Comparison of ENCODE assay signal across 24 mouse cellular contexts in genomic region chr4:15420628-15421027, GRCm38 (mm10).
DNase-seq lines count a peak whose midpoint lies in the region; ATAC-seq lines count a peak whose summit lies in the region.
"Had no signal": no experiment of that assay in that cellular context is flagged by ENCODE, and none has a peak within 500 bp of the region (broad histone marks: within the 10 kb centered on the region; RNA-seq: fewer than 3 reads in every experiment).

No protein-coding gene starts in this region.

- H3K4me1 ChIP-seq in hindbrain, embryonic 11.5 days (replicated peaks; ENCODE audit: control insufficient read depth, insufficient read depth, low read length): no peaks in the 10 kb centered on the region
- no peaks in the 10 kb centered on the region for H3K4me1 ChIP-seq in hindbrain, embryonic 10.5 days (replicated peaks)
- H3K4me1 ChIP-seq in midbrain, embryonic 14.5 days (ENCODE audit: control insufficient read depth, insufficient read depth, low read length): no peaks in the 10 kb centered on the region
- no peaks in the 10 kb centered on the region for H3K4me1 ChIP-seq in midbrain, embryonic 15.5 days
- H3K4me1 ChIP-seq: embryonic facial prominence, embryonic 15.5 days; heart, embryonic 10.5 days; kidney, embryonic 15.5 days; limb, embryonic 13.5 days; liver, embryonic 12.5 days; midbrain, embryonic 12.5 days; neural tube, embryonic 13.5 days had no signal

- no peak overlapping the region for H3K4me3 ChIP-seq in hindbrain, embryonic 11.5 days (ENCODE audit: low read depth, low read length)
- no peak overlapping the region for H3K4me3 ChIP-seq in hindbrain, embryonic 10.5 days
- H3K4me3 ChIP-seq in midbrain, embryonic 14.5 days (replicated peaks; ENCODE audit: low read depth, low read length): no peak overlapping the region
- H3K4me3 ChIP-seq in midbrain, embryonic 15.5 days: no peak overlapping the region
- H3K4me3 ChIP-seq: embryonic facial prominence, embryonic 15.5 days; heart, embryonic 10.5 days; kidney, embryonic 15.5 days; limb, embryonic 13.5 days; liver, embryonic 12.5 days; midbrain, embryonic 12.5 days; myocyte; neural tube, embryonic 13.5 days had no signal

- 71% methylated on average over 1 of the region's 1 CpGs for WGBS in hindbrain, embryonic 11.5 days
- WGBS in hindbrain, embryonic 10.5 days: 66% methylated on average over 1 of the region's 1 CpGs
- 62% methylated on average over 1 of the region's 1 CpGs for WGBS in midbrain, embryonic 14.5 days
- 53% methylated on average over 1 of the region's 1 CpGs for WGBS in midbrain, embryonic 15.5 days

- H3K9ac ChIP-seq in hindbrain, embryonic 11.5 days (ENCODE audit: low read depth, low read length): no peak overlapping the region
- no peak overlapping the region for H3K9ac ChIP-seq in midbrain, embryonic 14.5 days (replicated peaks; ENCODE audit: low read length)
- H3K9ac ChIP-seq in midbrain, embryonic 15.5 days: no peak overlapping the region
- H3K9ac ChIP-seq: embryonic facial prominence, embryonic 15.5 days; kidney, embryonic 15.5 days; limb, embryonic 13.5 days; liver, embryonic 12.5 days; midbrain, embryonic 12.5 days; neural tube, embryonic 13.5 days had no signal

- no peaks in the 10 kb centered on the region for H3K36me3 ChIP-seq in hindbrain, embryonic 11.5 days (ENCODE audit: control insufficient read depth, insufficient read depth, low read length)
- H3K36me3 ChIP-seq in hindbrain, embryonic 10.5 days: no peaks in the 10 kb centered on the region
- no peaks in the 10 kb centered on the region for H3K36me3 ChIP-seq in midbrain, embryonic 14.5 days (ENCODE audit: control insufficient read depth, insufficient read depth, low read length)
- no peaks in the 10 kb centered on the region for H3K36me3 ChIP-seq in midbrain, embryonic 15.5 days (replicated peaks)
- H3K36me3 ChIP-seq: embryonic facial prominence, embryonic 15.5 days; heart, embryonic 10.5 days; kidney, embryonic 15.5 days; limb, embryonic 13.5 days; liver, embryonic 12.5 days; midbrain, embryonic 12.5 days; neural tube, embryonic 13.5 days had no signal

- H3K27me3 ChIP-seq in hindbrain, embryonic 11.5 days (ENCODE audit: control insufficient read depth, insufficient read depth, low read length): no peaks in the 10 kb centered on the region
- no peaks in the 10 kb centered on the region for H3K27me3 ChIP-seq in hindbrain, embryonic 10.5 days (ENCODE audit: insufficient read depth, poor library complexity, severe bottlenecking)
- no peaks in the 10 kb centered on the region for H3K27me3 ChIP-seq in midbrain, embryonic 14.5 days (ENCODE audit: control insufficient read depth, insufficient read depth, low read length)
- no peaks in the 10 kb centered on the region for H3K27me3 ChIP-seq in midbrain, embryonic 15.5 days (replicated peaks)
- H3K27me3 ChIP-seq: embryonic facial prominence, embryonic 15.5 days; kidney, embryonic 15.5 days; limb, embryonic 13.5 days; liver, embryonic 12.5 days; midbrain, embryonic 12.5 days; neural tube, embryonic 13.5 days had no signal

- H3K4me2 ChIP-seq in hindbrain, embryonic 11.5 days (replicated peaks; ENCODE audit: low read depth, low read length): no peak overlapping the region
- no peak overlapping the region for H3K4me2 ChIP-seq in midbrain, embryonic 14.5 days (ENCODE audit: low read length)
- no peak overlapping the region for H3K4me2 ChIP-seq in midbrain, embryonic 15.5 days
- H3K4me2 ChIP-seq: embryonic facial prominence, embryonic 15.5 days; kidney, embryonic 15.5 days; limb, embryonic 13.5 days; liver, embryonic 12.5 days; midbrain, embryonic 12.5 days; neural tube, embryonic 13.5 days had no signal

- no peaks in the 10 kb centered on the region for H3K9me3 ChIP-seq in hindbrain, embryonic 11.5 days (ENCODE audit: control insufficient read depth, low read length)
- no peaks in the 10 kb centered on the region for H3K9me3 ChIP-seq in hindbrain, embryonic 10.5 days
- no peaks in the 10 kb centered on the region for H3K9me3 ChIP-seq in midbrain, embryonic 14.5 days (ENCODE audit: control insufficient read depth, low read length)
- H3K9me3 ChIP-seq in midbrain, embryonic 15.5 days: no peaks in the 10 kb centered on the region
- H3K9me3 ChIP-seq: embryonic facial prominence, embryonic 15.5 days; heart, embryonic 10.5 days; kidney, embryonic 15.5 days; limb, embryonic 13.5 days; liver, embryonic 12.5 days; midbrain, embryonic 12.5 days; neural tube, embryonic 13.5 days had no signal

- no peak overlapping the region for H3K27ac ChIP-seq in hindbrain, embryonic 11.5 days (ENCODE audit: low read depth, low read length)
- H3K27ac ChIP-seq in hindbrain, embryonic 10.5 days: no peak overlapping the region
- no peak overlapping the region for H3K27ac ChIP-seq in midbrain, embryonic 14.5 days (replicated peaks; ENCODE audit: low read depth, low read length)
- no peak overlapping the region for H3K27ac ChIP-seq in midbrain, embryonic 15.5 days
- H3K27ac ChIP-seq: embryonic facial prominence, embryonic 15.5 days; heart, embryonic 10.5 days; kidney, embryonic 15.5 days; limb, embryonic 13.5 days; liver, embryonic 12.5 days; midbrain, embryonic 12.5 days; neural tube, embryonic 13.5 days had no signal

- 0 out of 2 replicates have a peak, but pooled peaks have one; percentile 4 for ATAC-seq in hindbrain, embryonic 11.5 days (ENCODE audit: low FRiP score)
- ATAC-seq in midbrain, embryonic 14.5 days (ENCODE audit: low FRiP score, low TSS enrichment): no peak
- ATAC-seq in midbrain, embryonic 15.5 days (replicated peaks): no peak
- ATAC-seq: liver, embryonic 12.5 days had no signal

- DNase-seq in hindbrain, embryonic 11.5 days (ENCODE audit: low spot score): no peak
- no peak for DNase-seq in hindbrain, embryonic 10.5 days (ENCODE audit: low spot score)
- peak; percentile 13 for DNase-seq in midbrain, embryonic 14.5 days
- peak; percentile 69 for DNase-seq in Muller cell, postnatal 12 days (ENCODE audit: inconsistent ontology term)
- no peak for DNase-seq in lung, postnatal 36 days
- no peak for DNase-seq in embryo, embryonic 9.5 days (ENCODE audit: extremely low spot score)
- DNase-seq: cerebellum, adult 2 months; cerebellum, postnatal 36 days; gastrocnemius, postnatal 10 days; kidney, adult 11 months; lung, adult 18-20 months; lung, postnatal 10 days; retina, postnatal 1 day; right cerebral cortex, postnatal 4 days; thymus, postnatal 14 days had no signal

Comparison
In these comparisons a context has a peak if more than half of its experiments do, and no peak if none do; other contexts are left out.
1. DNase-seq: peak in midbrain, embryonic 14.5 days (single experiment) and Muller cell, postnatal 12 days (single experiment); none in hindbrain, embryonic 11.5 days (single experiment), hindbrain, embryonic 10.5 days (single experiment), lung, postnatal 36 days (single experiment) and embryo, embryonic 9.5 days (single experiment).